ENCODE assay signal across 10 mouse cellular contexts in genomic region chr4:46591833-46592520, GRCm38 (mm10). TPM values are rescaled to one million over a fixed set of nuclear protein-coding genes. Genes with fewer than 3 reads are reported as not detected.
DNase-seq lines count a peak whose midpoint lies in the region; ATAC-seq lines count a peak whose summit lies in the region.
"Had no signal": no experiment of that assay in that cellular context is flagged by ENCODE, and none has a peak within 500 bp of the region (broad histone marks: within the 10 kb centered on the region; RNA-seq: fewer than 3 reads in every experiment).

No protein-coding gene starts in this region.

- no peaks in the 10 kb centered on the region for H3K9me3 ChIP-seq in midbrain, embryonic 10.5 days (replicated peaks)
- H3K9me3 ChIP-seq in forebrain, embryonic 13.5 days (replicated peaks): no peaks in the 10 kb centered on the region
- no peaks in the 10 kb centered on the region for H3K9me3 ChIP-seq in forebrain, embryonic 16.5 days (ENCODE audit: control insufficient read depth, low read length)
- H3K9me3 ChIP-seq: neural tube, embryonic 13.5 days had no signal

- DNase-seq in heart, postnatal 10 days: peak; percentile 57 to 66
- DNase-seq in heart, adult 18-20 months: no peak
- DNase-seq in B cell, adult 2 months: peak; percentile 41 to 56
- DNase-seq in NIH3T3 (ENCODE audit: low read depth): peak; percentile 8
- DNase-seq in lung, postnatal 25 days (ENCODE audit: low spot score): peak; percentile 43
- DNase-seq in midbrain, embryonic 10.5 days (ENCODE audit: low spot score): no peak

- H3K27me3 ChIP-seq in midbrain, embryonic 10.5 days (ENCODE audit: low read depth, poor library complexity, severe bottlenecking): 0 out of 2 replicates have a peak, but pooled peaks cover 7% of the 10 kb centered on the region
- H3K27me3 ChIP-seq in forebrain, embryonic 13.5 days: no peaks in the 10 kb centered on the region
- no peaks in the 10 kb centered on the region for H3K27me3 ChIP-seq in forebrain, embryonic 16.5 days (replicated peaks; ENCODE audit: control insufficient read depth, insufficient read depth, low read length)
- H3K27me3 ChIP-seq: neural tube, embryonic 13.5 days had no signal

- H3K4me3 ChIP-seq in midbrain, embryonic 10.5 days: no peak overlapping the region
- no peak overlapping the region for H3K4me3 ChIP-seq in forebrain, embryonic 13.5 days
- no peak overlapping the region for H3K4me3 ChIP-seq in forebrain, embryonic 16.5 days (replicated peaks; ENCODE audit: low read length)
- H3K4me3 ChIP-seq: left cerebral cortex, adult 2 months; neural tube, embryonic 13.5 days had no signal

- no peak overlapping the region for H3K9ac ChIP-seq in forebrain, embryonic 13.5 days
- H3K9ac ChIP-seq in forebrain, embryonic 16.5 days (replicated peaks; ENCODE audit: low read depth, low read length): no peak overlapping the region
- H3K9ac ChIP-seq: neural tube, embryonic 13.5 days had no signal

- ATAC-seq in forebrain, embryonic 13.5 days: no peak
- no peak for ATAC-seq in forebrain, embryonic 16.5 days

- 88% methylated on average over 9 of the region's 9 CpGs for WGBS in midbrain, embryonic 10.5 days
- WGBS in forebrain, embryonic 13.5 days: 93% methylated on average over 9 of the region's 9 CpGs
- 93% methylated on average over 9 of the region's 9 CpGs for whole genome bisulfite sequencing in forebrain, embryonic 16.5 days

- H3K4me2 ChIP-seq in forebrain, embryonic 13.5 days: no peak overlapping the region
- H3K4me2 ChIP-seq in forebrain, embryonic 16.5 days (ENCODE audit: low read length): no peak overlapping the region
- H3K4me2 ChIP-seq: neural tube, embryonic 13.5 days had no signal

- peaks cover 9% of the 10 kb centered on the region for H3K4me1 ChIP-seq in midbrain, embryonic 10.5 days
- no peaks in the 10 kb centered on the region for H3K4me1 ChIP-seq in forebrain, embryonic 13.5 days
- H3K4me1 ChIP-seq in forebrain, embryonic 16.5 days (replicated peaks; ENCODE audit: control insufficient read depth, insufficient read depth, low read length): no peaks in the 10 kb centered on the region
- H3K4me1 ChIP-seq: neural tube, embryonic 13.5 days had no signal

- H3K27ac ChIP-seq in midbrain, embryonic 10.5 days (replicated peaks): no peak overlapping the region
- no peak overlapping the region for H3K27ac ChIP-seq in forebrain, embryonic 13.5 days
- no peak overlapping the region for H3K27ac ChIP-seq in forebrain, embryonic 16.5 days (ENCODE audit: low read length)
- H3K27ac ChIP-seq: left cerebral cortex, adult 2 months; neural tube, embryonic 13.5 days had no signal

- intact Hi-C loops in heart, postnatal 10 days (cut with DNase I): no loop called here

- H3K36me3 ChIP-seq in midbrain, embryonic 10.5 days: no peaks in the 10 kb centered on the region
- no peaks in the 10 kb centered on the region for H3K36me3 ChIP-seq in forebrain, embryonic 13.5 days (ENCODE audit: poor library complexity, severe bottlenecking)
- H3K36me3 ChIP-seq in forebrain, embryonic 16.5 days (ENCODE audit: control insufficient read depth, insufficient read depth): no peaks in the 10 kb centered on the region
- H3K36me3 ChIP-seq: neural tube, embryonic 13.5 days had no signal

RNA-seq across cellular contexts. Expression of gene Coro2a, which starts 10.0 kb away (rescaled TPM):
- total RNA-seq in heart, postnatal 10 days (2021): under 1 TPM; 0.27 to 0.43 TPM
- total RNA-seq in heart, adult 18-20 months (2021): 1 to 10 TPM in 1 of 2 experiments, under 1 TPM in 1; 0.32 to 1.0 TPM
- polyA plus RNA-seq in midbrain, embryonic 10.5 days (2016; fragmentation: Nextera tagmentation; extraction: Ambion mirVana): 2.8 TPM in 2 replicates
- 1.8 TPM in 2 replicates for polyA plus RNA-seq in forebrain, embryonic 13.5 days (2015; fragmentation: Nextera tagmentation; extraction: Ambion mirVana)
- polyA plus RNA-seq in forebrain, embryonic 16.5 days (2015; fragmentation: Nextera tagmentation; extraction: Ambion mirVana): 5.6 and 7.6 TPM in 2 replicates

RNA-seq across cellular contexts. Expression of gene Trim14, which starts 56.0 kb away (rescaled TPM):
- total RNA-seq in heart, postnatal 10 days (2021): under 1 TPM; 0.79 to 0.84 TPM
- 1 to 10 TPM; 1.8 to 3.0 TPM for total RNA-seq in heart, adult 18-20 months (2021)
- 0.62 and 0.63 TPM in 2 replicates for polyA plus RNA-seq in midbrain, embryonic 10.5 days (2016; fragmentation: Nextera tagmentation; extraction: Ambion mirVana)
- 0.30 and 0.43 TPM in 2 replicates for polyA plus RNA-seq in forebrain, embryonic 13.5 days (2015; fragmentation: Nextera tagmentation; extraction: Ambion mirVana)
- 0.85 and 1.4 TPM in 2 replicates for polyA plus RNA-seq in forebrain, embryonic 16.5 days (2015; fragmentation: Nextera tagmentation; extraction: Ambion mirVana)

RNA-seq across cellular contexts. Expression of gene Tbc1d2, which starts 58.0 kb away (rescaled TPM):
- total RNA-seq in heart, postnatal 10 days (2021): 1 to 10 TPM; 3.0 TPM
- total RNA-seq in heart, adult 18-20 months (2021): under 1 TPM; 0.72 to 0.74 TPM
- polyA plus RNA-seq in midbrain, embryonic 10.5 days (2016; fragmentation: Nextera tagmentation; extraction: Ambion mirVana): 0.65 and 0.76 TPM in 2 replicates
- 0.50 and 0.74 TPM in 2 replicates for polyA plus RNA-seq in forebrain, embryonic 13.5 days (2015; fragmentation: Nextera tagmentation; extraction: Ambion mirVana)
- polyA plus RNA-seq in forebrain, embryonic 16.5 days (2015; fragmentation: Nextera tagmentation; extraction: Ambion mirVana): 0.68 and 0.79 TPM in 2 replicates

Comparison
In these comparisons a context has a peak if more than half of its experiments do, and no peak if none do; other contexts are left out.
1. DNase-seq: peak in heart, postnatal 10 days (2 of 2), B cell, adult 2 months (2 of 2), NIH3T3 (single experiment) and lung, postnatal 25 days (single experiment); none in heart, adult 18-20 months (0 of 2) and midbrain, embryonic 10.5 days (single experiment).